Mouse (Mus musculus) embryonic facial prominence, embryonic 12.5 days (tissue): Measurements from ENCODE around the gene Arid1b. TPM values are rescaled to one million over a fixed set of nuclear protein-coding genes. Genes with fewer than 3 reads are reported as not detected.
A peak's percentile ranks its signal among the peaks of the same experiment; 100 is the strongest.

Experiments used
- ATAC-seq: fragments of 200-750 bp; cut with Nextera tagmentation; 2 replicates; pipeline ENCODE4 v1.8.0; 2017; ENCODE audit not compliant: insufficient number of reproducible peaks, insufficient read depth, low FRiP score, low TSS enrichment
- H3K27ac ChIP-seq: fragments of 300-500 bp; sonication (generic); 2 replicates; pipeline ENCODE4 v1.5.1; 2016; ENCODE audit warnings: mild to moderate bottlenecking
- H3K27me3 ChIP-seq: fragments of 300-500 bp; sonication (generic); 2 replicates; pipeline ENCODE4 v1.6.1; 2016; ENCODE audit warnings: mild to moderate bottlenecking, moderate library complexity
- H3K36me3 ChIP-seq: fragments of 300-500 bp; sonication (generic); 2 replicates; pipeline ENCODE4 v1.6.1; 2016; ENCODE audit warnings: mild to moderate bottlenecking
- H3K4me1 ChIP-seq: fragments of 300-500 bp; sonication (generic); 2 replicates; pipeline ENCODE4 v1.6.1; 2016
- H3K4me2 ChIP-seq: fragments of 300-500 bp; sonication (generic); replicated peaks from 2 replicates; pipeline ENCODE4 v1.6.1; 2016; ENCODE audit warnings: mild to moderate bottlenecking, moderate library complexity
- H3K4me3 ChIP-seq: fragments of 300-500 bp; sonication (generic); 2 replicates; pipeline ENCODE4 v1.5.1; 2016; ENCODE audit warnings: mild to moderate bottlenecking
- H3K9ac ChIP-seq: fragments of 300-500 bp; sonication (generic); 2 replicates; pipeline ENCODE4 v1.6.1; 2016; ENCODE audit warnings: mild to moderate bottlenecking, moderate library complexity
- H3K9me3 ChIP-seq: fragments of 300-500 bp; sonication (generic); 2 replicates; pipeline ENCODE4 v1.6.1; 2016; ENCODE audit warnings: mild to moderate bottlenecking, moderate library complexity
- WGBS: fragments of 180-500 bp; shearing (Covaris S2); methylation state at CpG from one replicate; pipeline ENCODE4 v1.1.7; 2016; 5-methylcytosine and 5-hydroxymethylcytosine counted together
- polyA plus RNA-seq: library from polyadenylated mRNA; unstranded; fragments of >200 nt; fragmentation: Nextera tagmentation; extraction: Ambion mirVana; gene quantifications from 2 replicates; pipeline ENCODE4 v1.2.1, GENCODE M21; 2016

Arid1b gene
- polyA plus RNA-seq, 1 experiment from 2014 or later, result 18.5 TPM

GRCm38 (mm10) chr17:5125856-5126806 is 132.0 kb downstream of the Arid1b start:
- Histone ChIP-seq H3K9me3 (no peaks in the 10 kb centered on the region), H3K27me3 (no peaks in the 10 kb centered on the region), H3K4me1 (peaks cover 38% of the 10 kb centered on the region), H3K9ac (no peak overlapping the region), H3K4me2 (no peak overlapping the region), H3K36me3 (no peaks in the 10 kb centered on the region), H3K4me3 (no peak overlapping the region), H3K27ac (no peak overlapping the region)
- no peak for ATAC-seq
- WGBS, result 62% methylated on average over 5 of the region's 5 CpGs

- Histone ChIP-seq H3K36me3 (no peaks in the 10 kb centered on the region), H3K9ac (no peak overlapping the region), H3K27me3 (no peaks in the 10 kb centered on the region), H3K4me3 (no peak overlapping the region), H3K9me3 (no peaks in the 10 kb centered on the region), H3K4me2 (no peak overlapping the region), H3K4me1 (peaks cover 29% of the 10 kb centered on the region), H3K27ac (no peak overlapping the region)
- ATAC-seq, result no peak
- 83% methylated on average over 2 of the region's 2 CpGs for WGBS
Measured at GRCm38 (mm10) chr17:5129606-5130005, 135.5 kb downstream of the Arid1b start.

- no peak overlapping the region for H3K27ac ChIP-seq
- WGBS, result 81% methylated on average over 4 of the region's 4 CpGs
- H3K4me2 ChIP-seq, result no peak overlapping the region
- no peak overlapping the region for H3K9ac ChIP-seq
- H3K27me3 ChIP-seq, result no peaks in the 10 kb centered on the region
- no peaks in the 10 kb centered on the region for H3K36me3 ChIP-seq
- no peak for ATAC-seq
- no peaks in the 10 kb centered on the region for H3K9me3 ChIP-seq
- H3K4me3 ChIP-seq, result no peak overlapping the region
- peaks cover 24% of the 10 kb centered on the region for H3K4me1 ChIP-seq
Measured at GRCm38 (mm10) chr17:5130116-5130515, 136.0 kb downstream of the Arid1b start.

DNA sequence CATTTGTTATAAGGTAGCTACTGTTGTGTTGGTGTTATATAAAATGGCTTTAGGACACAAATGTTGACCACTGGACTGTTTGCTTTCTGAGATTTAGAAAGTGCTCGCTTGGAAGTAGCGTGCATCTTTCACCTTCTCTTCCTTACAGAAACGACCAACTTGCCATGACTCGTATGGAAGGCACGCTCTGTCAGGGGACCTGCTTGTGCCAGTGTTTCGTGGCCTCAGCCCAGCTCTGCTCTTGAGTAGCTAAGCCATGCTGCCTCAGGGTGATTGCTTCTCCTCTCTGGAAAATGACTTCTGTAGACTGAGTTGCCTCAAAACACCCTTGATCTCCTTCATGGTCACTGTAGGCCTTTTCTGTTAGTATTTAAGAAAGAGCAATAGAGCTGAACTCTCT is 137.6 kb downstream of the Arid1b start:
- no peaks in the 10 kb centered on the region for H3K27me3 ChIP-seq
- no peak for ATAC-seq
- no peak overlapping the region for H3K27ac ChIP-seq
- 90% methylated on average over 6 of the region's 6 CpGs for WGBS
- H3K4me3 ChIP-seq, result no peak overlapping the region
- H3K9me3 ChIP-seq, result no peaks in the 10 kb centered on the region
- peaks cover 11% of the 10 kb centered on the region for H3K4me1 ChIP-seq
- no peaks in the 10 kb centered on the region for H3K36me3 ChIP-seq
- H3K9ac ChIP-seq, result no peak overlapping the region
- no peak overlapping the region for H3K4me2 ChIP-seq

DNA sequence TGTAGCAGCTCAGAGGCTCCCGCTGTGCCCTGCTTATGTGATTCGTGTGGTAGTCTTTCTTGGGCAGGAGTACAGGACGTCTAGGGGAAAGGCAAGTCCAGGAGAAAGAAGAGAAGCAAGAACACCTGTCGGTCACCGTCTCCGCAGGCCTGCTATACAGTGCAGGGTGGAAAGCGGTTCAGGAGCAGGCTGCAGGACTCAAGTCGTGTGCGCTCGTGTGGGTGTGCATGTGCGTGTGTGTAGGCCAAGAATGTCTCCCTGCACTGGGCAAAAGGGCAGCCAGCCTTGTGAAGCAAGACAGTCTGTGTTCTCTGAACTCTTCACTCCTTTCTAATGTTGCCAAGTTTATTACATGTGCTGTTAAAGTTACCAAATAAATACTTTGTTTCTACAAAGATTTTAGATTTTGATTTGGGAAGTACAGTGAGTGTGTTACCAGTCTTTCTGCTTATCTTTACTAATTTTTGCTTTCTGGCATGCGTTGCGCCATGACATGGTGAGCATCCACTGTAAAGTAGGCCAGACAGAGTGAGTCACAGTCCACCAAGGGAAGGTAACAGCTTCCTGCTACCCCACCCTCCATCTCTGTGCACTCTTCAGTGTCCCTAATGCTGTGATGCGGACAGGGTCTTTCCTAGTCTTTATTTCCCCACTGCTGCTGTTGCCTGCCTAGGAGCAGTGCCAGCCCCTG is 138.3 kb downstream of the Arid1b start:
- Histone ChIP-seq H3K9ac (no peak overlapping the region), H3K36me3 (no peaks in the 10 kb centered on the region), H3K27ac (no peak overlapping the region), H3K4me3 (no peak overlapping the region), H3K4me1 (peaks cover 7% of the 10 kb centered on the region), H3K4me2 (no peak overlapping the region), H3K9me3 (no peaks in the 10 kb centered on the region), H3K27me3 (no peaks in the 10 kb centered on the region)
- 89% methylated on average over 14 of the region's 14 CpGs for WGBS
- ATAC-seq, result no peak

GRCm38 (mm10) chr17:5132987-5133355 is 138.8 kb downstream of the Arid1b start:
- Histone ChIP-seq H3K36me3 (no peaks in the 10 kb centered on the region), H3K4me2 (no peak overlapping the region), H3K4me3 (no peak overlapping the region), H3K4me1 (peaks cover 10% of the 10 kb centered on the region), H3K9ac (no peak overlapping the region), H3K27ac (no peak overlapping the region), H3K27me3 (no peaks in the 10 kb centered on the region), H3K9me3 (no peaks in the 10 kb centered on the region)
- no peak for ATAC-seq
- WGBS, result 89% methylated on average over 7 of the region's 7 CpGs

GRCm38 (mm10) chr17:5133831-5134230 is 139.7 kb downstream of the Arid1b start:
- Histone ChIP-seq H3K9me3 (no peaks in the 10 kb centered on the region), H3K27ac (no peak overlapping the region), H3K4me2 (no peak overlapping the region), H3K9ac (no peak overlapping the region), H3K4me1 (peaks cover 18% of the 10 kb centered on the region), H3K27me3 (no peaks in the 10 kb centered on the region), H3K36me3 (no peaks in the 10 kb centered on the region), H3K4me3 (no peak overlapping the region)
- no peak for ATAC-seq
- WGBS, result 70% methylated on average over 8 of the region's 8 CpGs

DNA sequence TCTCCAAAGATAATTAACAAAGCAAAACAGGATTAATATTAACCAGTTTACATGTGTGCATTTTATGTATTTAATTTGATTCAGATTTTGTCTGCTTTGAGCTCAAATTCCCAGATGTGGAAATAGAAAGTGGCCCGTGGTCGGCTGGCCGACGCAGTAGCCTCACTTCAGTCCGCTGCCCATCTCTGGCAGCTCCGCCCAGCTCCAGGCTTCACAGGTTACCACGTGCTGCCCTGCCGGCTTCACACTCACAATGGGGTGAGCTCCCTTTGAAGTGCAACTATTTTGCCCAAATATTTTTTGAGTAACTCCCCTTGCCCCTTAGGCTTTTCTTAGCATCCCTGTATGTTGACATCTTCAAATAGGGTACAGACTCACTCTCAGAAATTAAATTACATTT is 140.1 kb downstream of the Arid1b start:
- Histone ChIP-seq H3K9ac (no peak overlapping the region), H3K36me3 (no peaks in the 10 kb centered on the region), H3K27ac (no peak overlapping the region), H3K27me3 (no peaks in the 10 kb centered on the region), H3K4me3 (no peak overlapping the region), H3K4me1 (peaks cover 23% of the 10 kb centered on the region), H3K9me3 (no peaks in the 10 kb centered on the region), H3K4me2 (no peak overlapping the region)
- WGBS, result 61% methylated on average over 8 of the region's 8 CpGs
- no peak for ATAC-seq

- H3K4me1 ChIP-seq, result peaks cover 25% of the 10 kb centered on the region
- no peak overlapping the region for H3K4me3 ChIP-seq
- H3K27me3 ChIP-seq, result no peaks in the 10 kb centered on the region
- no peaks in the 10 kb centered on the region for H3K9me3 ChIP-seq
- H3K9ac ChIP-seq, result no peak overlapping the region
- no peaks in the 10 kb centered on the region for H3K36me3 ChIP-seq
- ATAC-seq, result no peak
- peak overlapping the region; percentile 71 for H3K27ac ChIP-seq
- H3K4me2 ChIP-seq, result 0 out of 2 replicates have a peak overlapping the region, but pooled peaks have one; percentile 11
- WGBS, result 74% methylated on average over 3 of the region's 3 CpGs
Measured at GRCm38 (mm10) chr17:5137936-5138335, 143.8 kb downstream of the Arid1b start.

DNA sequence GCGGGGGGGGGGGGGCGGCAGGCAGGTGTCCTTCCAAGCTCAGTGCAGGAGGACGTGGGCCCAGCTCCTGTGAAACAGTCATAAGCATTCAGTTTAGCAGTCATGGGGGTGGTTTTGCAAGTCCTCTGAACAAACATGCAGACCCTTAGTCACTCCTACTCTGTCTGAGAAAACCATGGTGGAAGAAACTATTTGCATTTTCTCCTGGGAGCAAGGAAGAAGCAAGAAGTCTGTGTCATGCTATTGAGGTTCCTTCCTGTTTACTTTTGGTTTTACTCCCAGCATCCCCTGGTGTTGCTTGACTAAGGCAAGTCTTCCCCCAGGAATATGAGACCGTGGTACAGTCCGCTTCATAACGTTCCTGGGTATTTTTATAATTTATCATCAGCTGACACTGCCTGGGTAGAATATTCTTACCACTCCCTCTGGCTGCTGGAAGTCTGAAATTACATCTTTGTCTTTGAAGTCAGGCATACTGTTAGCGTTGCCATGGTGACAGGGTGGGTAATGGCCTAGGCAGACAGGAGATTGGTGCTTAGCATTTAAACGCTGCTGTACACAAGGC is 144.6 kb downstream of the Arid1b start:
- Histone ChIP-seq H3K4me2 (0 out of 2 replicates have a peak overlapping the region, but pooled peaks have one; percentile 11), H3K4me3 (no peak overlapping the region), H3K36me3 (no peaks in the 10 kb centered on the region), H3K9me3 (no peaks in the 10 kb centered on the region), H3K4me1 (peaks cover 25% of the 10 kb centered on the region), H3K9ac (no peak overlapping the region), H3K27me3 (no peaks in the 10 kb centered on the region), H3K27ac (peak overlapping the region; percentile 71)
- 19% methylated on average over 8 of the region's 8 CpGs for WGBS
- peak; percentile 58 for ATAC-seq

- peaks cover 25% of the 10 kb centered on the region for H3K4me1 ChIP-seq
- no peak overlapping the region for H3K4me3 ChIP-seq
- no peak for ATAC-seq
- no peak overlapping the region; the same call in 1 of the 2 replicates for H3K4me2 ChIP-seq
- H3K27ac ChIP-seq, result peak overlapping the region; percentile 30; the same call in 1 of the 2 replicates
- H3K36me3 ChIP-seq, result no peaks in the 10 kb centered on the region
- WGBS, result 66% methylated on average over 8 of the region's 8 CpGs
- no peak overlapping the region for H3K9ac ChIP-seq
- no peaks in the 10 kb centered on the region for H3K27me3 ChIP-seq
- no peaks in the 10 kb centered on the region for H3K9me3 ChIP-seq
Measured at GRCm38 (mm10) chr17:5139553-5139952, 145.4 kb downstream of the Arid1b start.
